Comparison of ENCODE assay signal across 8 mouse cellular contexts in genomic region chr15:76987137-76987536, GRCm38 (mm10). TPM values are rescaled to one million over a fixed set of nuclear protein-coding genes. Genes with fewer than 3 reads are reported as not detected.
DNase-seq lines count a peak whose midpoint lies in the region; ATAC-seq and TF ChIP-seq lines count a peak whose summit lies in the region.
"Had no signal": no experiment of that assay in that cellular context is flagged by ENCODE, and none has a peak within 500 bp of the region (broad histone marks: within the 10 kb centered on the region; RNA-seq: fewer than 3 reads in every experiment).

No protein-coding gene starts in this region.

- H3K9ac ChIP-seq in intestine, postnatal 0 days (ENCODE audit: low read depth, low read length), result no peak overlapping the region
- peak overlapping the region; percentile 41 for H3K9ac ChIP-seq in neural tube, embryonic 15.5 days (replicated peaks)

- H3K9me3 ChIP-seq in intestine, postnatal 0 days (ENCODE audit: control insufficient read depth), result no peaks in the 10 kb centered on the region
- no peaks in the 10 kb centered on the region for H3K9me3 ChIP-seq in neural tube, embryonic 15.5 days (replicated peaks)

- no peaks in the 10 kb centered on the region for H3K27me3 ChIP-seq in intestine, postnatal 0 days (replicated peaks; ENCODE audit: control insufficient read depth, insufficient read depth, low read length)
- H3K27me3 ChIP-seq in neural tube, embryonic 15.5 days (replicated peaks), result no peaks in the 10 kb centered on the region

- no peaks in the 10 kb centered on the region for H3K36me3 ChIP-seq in intestine, postnatal 0 days (ENCODE audit: control insufficient read depth, insufficient read depth)
- H3K36me3 ChIP-seq in neural tube, embryonic 15.5 days, result no peaks in the 10 kb centered on the region

- H3K4me1 ChIP-seq in embryonic fibroblast, embryonic 13.5 days (ENCODE audit: control insufficient read depth, insufficient read depth, low read length), result no peaks in the 10 kb centered on the region
- peaks cover 4% of the 10 kb centered on the region; the same call in 1 of the 2 replicates for H3K4me1 ChIP-seq in intestine, postnatal 0 days (replicated peaks; ENCODE audit: control insufficient read depth, insufficient read depth, low read length)
- H3K4me1 ChIP-seq in neural tube, embryonic 15.5 days, result peaks cover 19% of the 10 kb centered on the region

- no peak for TF ChIP-seq CTCF in left cerebral cortex, adult 2 months (IDR thresholded peaks at IDR 0.05)
- no peak for TF ChIP-seq CTCF in embryonic fibroblast, embryonic 13.5 days (IDR thresholded peaks at IDR 0.05; ENCODE audit: borderline replicate concordance, insufficient read depth, low read length)
- TF ChIP-seq CTCF in intestine, postnatal 0 days (IDR thresholded peaks at IDR 0.05; ENCODE audit: low read depth), result no peak

- H3K27ac ChIP-seq in left cerebral cortex, adult 2 months, result peak overlapping the region; percentile 76
- no peak overlapping the region for H3K27ac ChIP-seq in embryonic fibroblast, embryonic 13.5 days (ENCODE audit: insufficient read depth, low read length)
- H3K27ac ChIP-seq in intestine, postnatal 0 days (ENCODE audit: low read depth, low read length), result no peak overlapping the region
- H3K27ac ChIP-seq in neural tube, embryonic 15.5 days (replicated peaks), result peak overlapping the region; percentile 71
- H3K27ac ChIP-seq: macrophage had no signal

- H3K4me2 ChIP-seq in intestine, postnatal 0 days (replicated peaks; ENCODE audit: low read depth), result peak overlapping the region; percentile 71
- peak overlapping the region; percentile 63 for H3K4me2 ChIP-seq in neural tube, embryonic 15.5 days

- H3K4me3 ChIP-seq in left cerebral cortex, adult 2 months, result peak overlapping the region; percentile 37
- peak overlapping the region; percentile 51 for H3K4me3 ChIP-seq in embryonic fibroblast, embryonic 13.5 days (ENCODE audit: insufficient read depth, low read length)
- peak overlapping the region; percentile 45 for H3K4me3 ChIP-seq in intestine, postnatal 0 days (ENCODE audit: low read depth, low read length)
- H3K4me3 ChIP-seq in neural tube, embryonic 15.5 days (replicated peaks), result peak overlapping the region; percentile 40

- no peak for DNase-seq in left cerebral cortex, adult 2 months (ENCODE audit: extremely low spot score in 1 of 2, low spot score in 2 of 2)
- no peak for DNase-seq in left cerebral cortex, adult 18-20 months (ENCODE audit: low spot score in 2 of 2)
- no peak for DNase-seq in right cerebral cortex, adult 2 months (ENCODE audit: low spot score in 2 of 2)
- no peak for DNase-seq in spleen, postnatal 14 days (ENCODE audit: low spot score in 2 of 2)

- TF ChIP-seq POLR2A in embryonic fibroblast, embryonic 13.5 days (IDR thresholded peaks at IDR 0.05; ENCODE audit: low read depth, low read length), result no peak

- intact Hi-C loops in left cerebral cortex, adult 2 months (cut with DNase I), result no loop called here

- 0 out of 2 replicates have a peak, but pooled peaks have one; percentile 19 for ATAC-seq in intestine, postnatal 0 days
- peak; percentile 43 for ATAC-seq in neural tube, embryonic 15.5 days (ENCODE audit: low FRiP score)

- WGBS in intestine, postnatal 0 days, result 9% methylated on average over 11 of the region's 11 CpGs
- 17% methylated on average over 11 of the region's 11 CpGs for WGBS in neural tube, embryonic 15.5 days

RNA-seq across cellular contexts. Expression of gene 1110038F14Rik, which starts 38.8 kb away (rescaled TPM):
- total RNA-seq in left cerebral cortex, adult 2 months (2021), result 10 to 100 TPM; 29.3 to 33.5 TPM
- 10 to 100 TPM; 27.5 to 28.0 TPM for total RNA-seq in left cerebral cortex, adult 18-20 months (2021)
- 23.2 and 28.0 TPM in 2 replicates for polyA plus RNA-seq in embryonic fibroblast, embryonic 13.5 days (2011; ENCODE audit: insufficient read length, low read depth, missing spikeins)
- polyA plus RNA-seq in intestine, postnatal 0 days (2015; fragmentation: Nextera tagmentation; extraction: Ambion mirVana), result 37.1 and 37.8 TPM in 2 replicates
- polyA plus RNA-seq in neural tube, embryonic 15.5 days (2015; fragmentation: Nextera tagmentation; extraction: Ambion mirVana), result 43.1 and 50.0 TPM in 2 replicates

RNA-seq across cellular contexts. Expression of gene Apol6, which starts 57.4 kb away (rescaled TPM):
- under 1 TPM in 1 of 2 experiments, not detected in 1; 0.19 TPM for total RNA-seq in left cerebral cortex, adult 2 months (2021)
- total RNA-seq in left cerebral cortex, adult 18-20 months (2021), result under 1 TPM; 0.21 to 0.23 TPM
- 6.3 and 8.9 TPM in 2 replicates for polyA plus RNA-seq in embryonic fibroblast, embryonic 13.5 days (2011; ENCODE audit: insufficient read length, low read depth, missing spikeins)
- 0.67 and 1.3 TPM in 2 replicates for polyA plus RNA-seq in intestine, postnatal 0 days (2015; fragmentation: Nextera tagmentation; extraction: Ambion mirVana)
- polyA plus RNA-seq in neural tube, embryonic 15.5 days (2015; fragmentation: Nextera tagmentation; extraction: Ambion mirVana), result 0.54 TPM in 1 of 2 replicates, not detected in the other
- polyA plus RNA-seq: macrophage had no signal

Comparison
In these comparisons a context has a peak if more than half of its experiments do, and no peak if none do; other contexts are left out.
1. H3K27ac ChIP-seq: peak in left cerebral cortex, adult 2 months (single experiment) and neural tube, embryonic 15.5 days (single experiment); none in embryonic fibroblast, embryonic 13.5 days (single experiment) and intestine, postnatal 0 days (single experiment).
2. Peak in every context shown above with its lines, with median percentiles within 50 percentile points of each other: H3K4me3 ChIP-seq.